Mouse (Mus musculus): ENCODE measurements around the gene Utp6. TPM values are rescaled to one million over a fixed set of nuclear protein-coding genes. Genes with fewer than 3 reads are reported as not detected.

Utp6 gene
- polyA plus RNA-seq, 1 experiment from 2014 or later: 33.1 TPM

- Histone ChIP-seq H3K9me3 (replicated peaks; ENCODE audit: low read length) (no peaks in the 10 kb centered on the region), H3K36me3 (ENCODE audit: insufficient read depth, low read length) (no peaks in the 10 kb centered on the region), H3K9ac (ENCODE audit: low read depth, low read length) (no peak overlapping the region), H3K4me2 (ENCODE audit: low read length) (no peak overlapping the region), H3K27me3 (ENCODE audit: insufficient read depth, low read length) (no peaks in the 10 kb centered on the region), H3K4me3 (replicated peaks; ENCODE audit: low read depth, low read length) (no peak overlapping the region), H3K4me1 (replicated peaks; ENCODE audit: insufficient read depth, low read length) (no peaks in the 10 kb centered on the region), H3K27ac (no peak overlapping the region)
- 69% methylated on average over 14 of the region's 14 CpGs for WGBS
- DNase-seq (ENCODE audit: low spot score) (no peak), ATAC-seq (replicated peaks; ENCODE audit: low FRiP score, low read depth) (no peak)
- TF ChIP-seq CTCF (IDR thresholded peaks at IDR 0.05; ENCODE audit: low read depth): no peak
These were observed 53.3 kb downstream of the Utp6 start for GRCm38 (mm10) chr11:79908600-79909483.

GRCm38 (mm10) chr11:79906920-79907319 lies 55.3 kb downstream of the Utp6 start:
- no peak for ATAC-seq (replicated peaks; ENCODE audit: low FRiP score, low read depth)
- Histone ChIP-seq H3K9me3 (replicated peaks; ENCODE audit: low read length) (no peaks in the 10 kb centered on the region), H3K9ac (ENCODE audit: low read depth, low read length) (no peak overlapping the region), H3K4me2 (ENCODE audit: low read length) (no peak overlapping the region), H3K27ac (no peak overlapping the region), H3K4me3 (replicated peaks; ENCODE audit: low read depth, low read length) (no peak overlapping the region), H3K36me3 (ENCODE audit: insufficient read depth, low read length) (no peaks in the 10 kb centered on the region), H3K4me1 (replicated peaks; ENCODE audit: insufficient read depth, low read length) (no peaks in the 10 kb centered on the region), H3K27me3 (ENCODE audit: insufficient read depth, low read length) (no peaks in the 10 kb centered on the region)
- WGBS: 33% methylated on average over 9 of the region's 9 CpGs
- no peak for DNase-seq (ENCODE audit: low spot score)
- TF ChIP-seq CTCF (IDR thresholded peaks at IDR 0.05; ENCODE audit: low read depth): no peak

GRCm38 (mm10) chr11:79902881-79903481 lies 59.2 kb downstream of the Utp6 start:
- no peak for ATAC-seq (replicated peaks; ENCODE audit: low FRiP score, low read depth)
- no peaks in the 10 kb centered on the region for H3K27me3 ChIP-seq (ENCODE audit: insufficient read depth, low read length)
- H3K4me1 ChIP-seq (replicated peaks; ENCODE audit: insufficient read depth, low read length): no peaks in the 10 kb centered on the region
- H3K9ac ChIP-seq (ENCODE audit: low read depth, low read length): no peak overlapping the region
- H3K27ac ChIP-seq: no peak overlapping the region
- DNase-seq (ENCODE audit: low spot score): no peak
- no peaks in the 10 kb centered on the region for H3K9me3 ChIP-seq (replicated peaks; ENCODE audit: low read length)
- WGBS: 83% methylated on average over 6 of the region's 6 CpGs
- TF ChIP-seq CTCF (IDR thresholded peaks at IDR 0.05; ENCODE audit: low read depth): no peak
- no peak overlapping the region for H3K4me3 ChIP-seq (replicated peaks; ENCODE audit: low read depth, low read length)
- no peaks in the 10 kb centered on the region for H3K36me3 ChIP-seq (ENCODE audit: insufficient read depth, low read length)
- no peak overlapping the region for H3K4me2 ChIP-seq (ENCODE audit: low read length)

DNA sequence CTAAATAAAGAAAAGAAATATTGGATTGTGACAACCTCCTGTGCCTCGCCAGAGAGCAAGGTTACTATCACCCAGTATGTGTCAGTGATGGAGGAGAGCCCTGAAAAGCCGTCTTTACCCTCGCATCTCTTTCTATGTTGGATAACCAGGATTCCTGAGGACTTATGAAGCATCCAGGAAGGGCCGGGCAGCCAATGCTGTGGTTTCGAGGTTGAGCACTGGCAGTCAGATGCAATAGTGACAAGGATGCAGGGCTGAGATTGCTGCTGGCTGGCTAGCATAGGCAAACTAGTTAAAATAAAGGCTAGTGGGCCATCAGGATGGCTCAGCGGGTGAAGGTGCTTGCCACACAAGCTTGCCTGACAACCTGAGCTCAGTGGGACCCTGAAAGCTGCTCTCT lies 61.0 kb downstream of the Utp6 start:
- TF ChIP-seq CTCF (IDR thresholded peaks at IDR 0.05; ENCODE audit: low read depth): no peak
- Histone ChIP-seq H3K27ac (no peak overlapping the region), H3K36me3 (ENCODE audit: insufficient read depth, low read length) (no peaks in the 10 kb centered on the region), H3K4me1 (replicated peaks; ENCODE audit: insufficient read depth, low read length) (no peaks in the 10 kb centered on the region), H3K9me3 (replicated peaks; ENCODE audit: low read length) (no peaks in the 10 kb centered on the region), H3K4me3 (replicated peaks; ENCODE audit: low read depth, low read length) (no peak overlapping the region), H3K9ac (ENCODE audit: low read depth, low read length) (no peak overlapping the region), H3K27me3 (ENCODE audit: insufficient read depth, low read length) (no peaks in the 10 kb centered on the region), H3K4me2 (ENCODE audit: low read length) (no peak overlapping the region)
- DNase-seq (ENCODE audit: low spot score) (no peak), ATAC-seq (replicated peaks; ENCODE audit: low FRiP score, low read depth) (no peak)
- 91% methylated on average over 6 of the region's 6 CpGs for WGBS

DNA sequence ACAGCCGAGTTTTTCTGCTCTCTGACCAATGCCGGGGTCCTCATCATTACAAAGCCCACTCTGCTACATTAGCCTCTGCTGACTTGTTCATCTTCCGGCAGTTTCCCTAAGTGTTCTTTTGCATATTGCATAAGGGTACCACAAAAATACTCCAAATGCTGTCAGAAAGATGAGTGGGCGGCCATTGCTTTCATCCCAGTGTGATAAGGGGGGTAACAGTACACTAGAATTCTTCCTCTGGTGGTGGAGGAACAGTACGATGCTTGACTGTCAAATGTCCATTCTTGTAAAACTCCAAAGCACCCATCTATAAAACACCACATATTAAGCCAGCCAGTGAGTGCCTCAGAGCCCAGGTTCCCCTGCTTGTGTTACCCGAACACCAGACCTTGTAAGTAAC lies 69.9 kb downstream of the Utp6 start:
- 90% methylated on average over 6 of the region's 6 CpGs for WGBS
- H3K36me3 ChIP-seq (ENCODE audit: insufficient read depth, low read length): no peaks in the 10 kb centered on the region
- no peak for DNase-seq (ENCODE audit: low spot score)
- no peaks in the 10 kb centered on the region for H3K9me3 ChIP-seq (replicated peaks; ENCODE audit: low read length)
- no peak overlapping the region for H3K27ac ChIP-seq
- H3K4me3 ChIP-seq (replicated peaks; ENCODE audit: low read depth, low read length): no peak overlapping the region
- no peak overlapping the region for H3K4me2 ChIP-seq (ENCODE audit: low read length)
- ATAC-seq (replicated peaks; ENCODE audit: low FRiP score, low read depth): no peak
- no peaks in the 10 kb centered on the region for H3K4me1 ChIP-seq (replicated peaks; ENCODE audit: insufficient read depth, low read length)
- no peak overlapping the region for H3K9ac ChIP-seq (ENCODE audit: low read depth, low read length)
- TF ChIP-seq CTCF (IDR thresholded peaks at IDR 0.05; ENCODE audit: low read depth): no peak
- H3K27me3 ChIP-seq (ENCODE audit: insufficient read depth, low read length): no peaks in the 10 kb centered on the region

GRCm38 (mm10) chr11:79890822-79891221 lies 71.4 kb downstream of the Utp6 start:
- Histone ChIP-seq H3K4me3 (replicated peaks; ENCODE audit: low read depth, low read length) (no peak overlapping the region), H3K36me3 (ENCODE audit: insufficient read depth, low read length) (no peaks in the 10 kb centered on the region), H3K9ac (ENCODE audit: low read depth, low read length) (no peak overlapping the region), H3K4me1 (replicated peaks; ENCODE audit: insufficient read depth, low read length) (no peaks in the 10 kb centered on the region), H3K9me3 (replicated peaks; ENCODE audit: low read length) (no peaks in the 10 kb centered on the region), H3K27ac (no peak overlapping the region), H3K27me3 (ENCODE audit: insufficient read depth, low read length) (no peaks in the 10 kb centered on the region), H3K4me2 (ENCODE audit: low read length) (no peak overlapping the region)
- no peak for TF ChIP-seq CTCF (IDR thresholded peaks at IDR 0.05; ENCODE audit: low read depth)
- 90% methylated on average over 2 of the region's 2 CpGs for WGBS
- ATAC-seq (replicated peaks; ENCODE audit: low FRiP score, low read depth): no peak
- DNase-seq (ENCODE audit: low spot score): no peak
